Mouse (Mus musculus): ENCODE data around the gene Tnnt2.

The Tnnt2 gene

DNA sequence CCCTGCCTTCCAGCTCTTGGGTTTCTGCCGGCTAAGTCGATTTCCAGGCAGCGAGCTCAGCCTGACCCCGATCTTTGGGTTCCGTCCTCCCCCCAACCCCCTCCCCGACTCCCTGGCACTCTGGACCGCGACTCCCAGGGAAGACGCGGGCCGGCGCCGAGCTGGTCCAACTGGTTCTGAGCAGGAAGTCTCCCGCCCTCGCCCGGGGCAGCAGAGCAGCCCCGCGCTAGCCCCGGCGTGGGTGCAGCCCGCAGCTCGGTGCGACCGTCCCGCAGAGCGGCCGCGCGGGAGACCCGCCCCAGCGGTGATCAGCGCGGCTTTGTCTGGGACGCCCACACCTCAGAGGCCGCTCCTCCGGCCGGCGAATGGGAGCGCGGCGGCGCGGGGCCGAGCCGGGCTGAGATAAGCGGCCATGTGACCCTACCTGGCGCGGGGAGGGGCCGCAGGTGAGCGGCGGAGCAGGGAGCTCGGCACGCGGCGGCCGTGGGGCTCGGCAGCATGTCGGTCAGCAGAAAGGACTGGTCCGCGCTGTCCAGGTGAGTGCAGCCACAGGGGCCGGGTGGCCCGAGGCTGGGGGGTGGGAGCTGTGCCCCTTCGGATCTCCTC is 17.6 kb upstream of the Tnnt2 start, which contains the start of gene Lad1:
TSS of gene Lad1 (plus strand) at position 118 of the 606 bp plus-strand sequence.
- peak; percentile 47 for DNase-seq (ENCODE audit: low read depth)

- DNase-seq (ENCODE audit: low read depth), result no peak
Measured at GRCm38 (mm10) chr1:135820071-135820470, 16.1 kb upstream of the Tnnt2 start.

DNA sequence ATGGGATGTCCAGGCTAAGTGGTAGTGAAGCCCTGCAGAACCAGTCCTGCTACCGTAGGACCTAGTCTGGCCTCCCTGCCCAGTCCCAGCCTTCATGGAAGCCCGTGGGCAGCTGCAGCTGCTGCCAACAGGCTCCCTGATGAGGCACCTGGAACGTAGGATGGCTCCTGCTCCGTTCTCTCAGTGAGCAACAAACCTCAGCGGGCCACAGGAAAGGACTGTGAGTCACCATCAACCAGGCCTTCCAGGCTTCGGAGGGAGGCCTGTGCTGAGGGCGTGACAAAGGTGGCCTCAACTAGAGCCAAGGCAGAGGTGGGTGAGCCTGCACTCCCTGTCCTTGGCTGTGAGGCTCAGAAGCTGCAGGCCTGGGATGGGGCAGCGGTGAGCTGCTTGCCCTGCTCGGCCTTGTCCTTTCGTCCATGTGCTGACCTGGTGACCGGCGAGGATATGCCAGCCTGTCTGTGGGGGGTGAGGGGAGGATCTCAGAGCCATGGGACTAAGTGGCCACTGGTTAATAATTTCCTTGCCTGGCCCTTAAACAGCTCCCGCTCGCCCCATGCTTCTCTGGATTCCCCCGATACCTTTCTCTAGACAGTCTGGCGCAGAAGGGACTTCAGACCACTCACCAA is 15.3 kb upstream of the Tnnt2 start:
- no peak for DNase-seq (ENCODE audit: low read depth)

GRCm38 (mm10) chr1:135821780-135822179 is 14.4 kb upstream of the Tnnt2 start:
- DNase-seq (ENCODE audit: low read depth), result no peak

DNA sequence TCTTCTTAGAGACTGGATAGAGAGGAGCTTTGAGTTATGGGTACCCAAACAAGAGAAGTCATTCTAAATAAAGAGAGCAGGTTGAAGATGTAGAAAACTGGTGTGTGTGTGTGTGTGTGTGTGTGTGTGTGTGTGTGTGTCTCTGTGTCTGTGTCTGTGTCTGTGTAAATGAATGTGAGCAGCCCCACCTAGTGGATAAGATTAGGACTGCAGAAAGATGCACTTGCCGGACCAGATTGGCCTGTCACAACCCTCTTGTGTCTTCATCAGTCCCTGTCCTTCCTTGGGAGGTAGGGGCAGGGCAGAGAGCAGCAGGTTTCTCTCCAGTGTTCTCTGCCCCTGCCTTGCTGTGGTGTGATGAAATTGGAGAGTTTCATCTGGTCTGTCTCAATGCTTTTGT is 7.2 kb upstream of the Tnnt2 start:
- peak; percentile 88 for DNase-seq (ENCODE audit: low read depth)

DNA sequence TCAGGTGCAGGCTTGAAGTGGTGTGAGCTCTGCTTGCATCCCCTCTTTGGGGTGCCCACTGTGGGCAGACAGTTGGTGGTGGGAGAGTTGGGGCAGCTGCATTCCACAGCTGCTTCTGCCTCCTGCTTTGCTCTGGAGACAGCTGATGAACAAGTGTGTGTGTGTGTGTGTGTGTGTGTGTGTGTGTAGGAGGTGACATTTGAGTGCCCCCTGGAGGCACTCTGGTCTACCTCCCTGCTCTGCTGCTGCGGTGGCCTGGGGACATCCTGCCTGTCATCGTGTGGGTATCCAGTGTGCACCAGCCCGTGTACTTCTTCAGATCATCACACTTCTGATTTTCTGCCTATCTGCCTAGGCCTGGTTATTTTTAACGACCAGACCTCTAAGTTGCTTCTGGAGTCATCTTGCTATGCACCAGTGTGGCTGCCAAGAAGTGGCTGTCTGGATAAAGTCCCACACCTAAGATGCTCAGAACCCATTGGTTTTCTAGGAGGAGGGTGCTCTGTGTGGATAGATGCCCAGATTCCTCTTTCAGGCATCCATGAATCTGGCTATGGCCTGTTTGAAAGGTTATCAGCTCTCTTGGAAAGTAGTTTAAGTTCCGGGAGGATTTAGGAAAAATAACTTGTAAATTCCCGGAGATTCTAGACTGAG is 1.8 kb upstream of the Tnnt2 start:
- DNase-seq (ENCODE audit: low read depth), result no peak

- DNase-seq (ENCODE audit: low read depth), result no peak
Measured at GRCm38 (mm10) chr1:135834983-135835382, 1.2 kb upstream of the Tnnt2 start.

DNA sequence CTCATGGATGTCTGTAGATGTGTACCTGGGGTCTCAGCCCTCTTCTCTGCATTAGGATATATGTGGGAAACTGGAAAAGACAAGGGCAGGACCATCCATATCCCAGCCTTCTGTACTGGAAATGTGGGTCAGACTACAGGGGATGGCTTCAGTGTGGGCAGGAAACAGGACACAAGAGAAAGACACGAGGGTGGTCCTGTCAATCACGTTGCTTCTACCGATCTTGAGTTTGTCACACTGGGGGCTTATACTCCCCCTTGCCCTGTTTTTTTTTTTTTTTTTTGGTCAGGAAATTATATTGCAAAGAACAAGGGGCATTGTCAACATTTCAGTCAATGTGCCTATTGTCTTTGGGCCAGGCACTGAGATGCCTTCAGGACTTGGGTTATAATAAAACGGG is 2.5 kb downstream of the Tnnt2 start:
- no peak for DNase-seq (ENCODE audit: low read depth)

- no peak for DNase-seq (ENCODE audit: low read depth)
Measured at GRCm38 (mm10) chr1:135839065-135839464, 2.9 kb downstream of the Tnnt2 start.

DNA sequence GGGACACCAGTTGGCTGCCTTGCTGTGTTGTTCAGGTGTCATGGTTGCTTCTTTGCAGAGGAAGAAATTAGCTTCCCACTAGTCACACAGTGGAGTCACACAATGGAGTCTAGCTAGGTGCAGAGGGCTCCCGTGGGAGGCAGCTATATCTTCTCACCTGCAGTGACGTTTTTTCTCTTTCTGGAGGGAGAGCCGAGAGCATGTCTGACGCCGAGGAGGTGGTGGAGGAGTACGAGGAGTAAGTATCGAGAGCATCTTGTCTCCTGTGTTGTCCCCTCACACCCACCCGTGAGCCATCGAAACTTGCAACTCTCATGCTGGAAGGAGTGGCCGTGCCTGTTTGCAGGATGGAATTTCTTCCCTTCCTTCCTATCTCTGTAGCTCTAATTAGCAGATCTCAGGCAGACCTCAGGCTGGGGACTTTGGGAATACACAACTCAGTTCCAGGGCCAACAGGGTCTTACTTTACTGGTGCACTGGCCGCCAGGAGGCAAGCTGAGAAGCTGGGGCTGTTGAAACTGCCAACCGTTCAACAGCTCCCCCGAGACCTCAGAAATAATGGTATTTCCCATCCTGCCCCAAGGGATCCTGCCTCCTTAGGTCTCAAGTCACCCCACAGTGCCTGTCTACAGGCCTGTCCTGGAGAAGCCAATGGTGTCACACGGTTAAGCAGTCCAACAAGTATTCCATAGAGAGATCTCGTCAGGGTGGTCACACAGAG is 4.7 kb downstream of the Tnnt2 start:
- DNase-seq (ENCODE audit: low read depth), result no peak

- DNase-seq (ENCODE audit: low read depth), result no peak
Measured at GRCm38 (mm10) chr1:135843519-135844262, 7.5 kb downstream of the Tnnt2 start.

GRCm38 (mm10) chr1:135844481-135844880 is 8.3 kb downstream of the Tnnt2 start:
- no peak for DNase-seq (ENCODE audit: low read depth)

- DNase-seq (ENCODE audit: low read depth), result no peak
Measured at GRCm38 (mm10) chr1:135846632-135847031, 10.5 kb downstream of the Tnnt2 start.

- peak; percentile 72 for DNase-seq (ENCODE audit: low read depth)
Measured at GRCm38 (mm10) chr1:135847139-135847562, 11.0 kb downstream of the Tnnt2 start.

DNA sequence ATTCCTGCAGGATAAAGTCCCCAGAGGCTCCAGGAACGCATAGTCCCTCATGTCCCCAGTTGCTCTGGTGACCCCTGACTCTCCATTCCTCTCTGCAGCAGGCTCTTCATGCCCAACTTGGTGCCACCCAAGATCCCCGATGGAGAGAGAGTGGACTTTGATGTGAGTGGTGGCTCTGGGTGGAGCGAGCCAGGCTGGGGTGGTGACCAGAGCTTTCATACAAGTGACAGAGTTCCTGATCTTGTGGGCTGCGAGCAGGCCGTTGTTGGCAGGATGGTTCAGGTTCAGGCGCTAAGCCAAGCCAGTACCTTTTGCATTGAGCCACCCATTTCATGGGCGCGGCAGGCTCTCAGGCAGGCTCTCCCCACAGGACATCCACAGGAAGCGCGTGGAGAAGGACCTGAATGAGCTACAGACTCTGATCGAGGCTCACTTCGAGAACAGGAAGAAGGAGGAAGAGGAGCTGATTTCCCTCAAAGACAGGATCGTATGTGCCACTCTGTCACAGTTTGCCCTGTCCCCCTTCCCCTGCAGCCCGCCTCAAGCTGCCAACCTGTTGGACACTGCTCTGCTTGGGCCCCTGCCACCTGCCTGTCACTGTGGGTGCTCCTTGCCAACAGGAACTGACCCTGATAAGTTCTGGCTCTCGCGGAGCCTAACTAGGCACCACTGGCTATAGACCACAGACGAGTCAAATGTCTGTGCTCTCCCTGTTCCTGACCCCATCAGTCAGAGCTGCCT is 11.6 kb downstream of the Tnnt2 start:
- DNase-seq (ENCODE audit: low read depth), result no peak

DNA sequence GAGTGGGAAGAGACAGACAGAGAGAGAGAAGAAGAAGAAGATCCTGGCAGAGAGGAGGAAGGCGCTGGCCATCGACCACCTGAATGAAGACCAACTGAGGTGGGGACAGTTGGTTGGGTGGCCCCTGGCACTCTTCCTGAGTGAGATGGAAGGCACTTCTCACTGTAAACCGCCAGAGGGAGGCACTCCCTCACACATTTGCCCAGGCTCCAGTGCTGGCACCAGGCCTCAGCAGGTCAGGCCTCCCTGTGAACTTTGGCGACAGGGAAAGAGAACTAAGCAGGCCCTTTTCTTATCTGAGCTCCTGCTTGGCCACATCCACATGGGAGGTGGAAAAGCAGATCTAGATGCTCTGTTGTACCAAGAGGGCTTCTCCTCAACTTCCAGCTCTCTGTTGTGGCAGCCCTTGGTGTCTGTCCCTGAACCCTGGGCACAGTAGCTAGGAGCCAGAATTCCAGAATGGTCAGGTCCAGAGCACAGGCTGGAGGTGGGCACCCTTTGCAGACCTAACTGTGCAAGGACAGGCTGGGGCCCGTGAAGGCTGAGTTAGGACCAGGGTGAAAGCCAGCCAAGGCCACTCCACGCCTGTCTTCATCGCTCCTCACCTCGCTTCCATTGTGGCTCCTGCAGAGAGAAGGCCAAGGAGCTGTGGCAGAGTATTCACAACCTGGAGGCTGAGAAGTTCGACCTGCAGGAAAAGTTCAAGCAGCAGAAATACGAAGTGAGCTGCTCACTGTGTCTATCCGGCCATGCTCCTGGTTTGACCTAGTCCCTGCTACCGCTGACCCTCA is 14.8 kb downstream of the Tnnt2 start:
- DNase-seq (ENCODE audit: low read depth), result no peak

DNA sequence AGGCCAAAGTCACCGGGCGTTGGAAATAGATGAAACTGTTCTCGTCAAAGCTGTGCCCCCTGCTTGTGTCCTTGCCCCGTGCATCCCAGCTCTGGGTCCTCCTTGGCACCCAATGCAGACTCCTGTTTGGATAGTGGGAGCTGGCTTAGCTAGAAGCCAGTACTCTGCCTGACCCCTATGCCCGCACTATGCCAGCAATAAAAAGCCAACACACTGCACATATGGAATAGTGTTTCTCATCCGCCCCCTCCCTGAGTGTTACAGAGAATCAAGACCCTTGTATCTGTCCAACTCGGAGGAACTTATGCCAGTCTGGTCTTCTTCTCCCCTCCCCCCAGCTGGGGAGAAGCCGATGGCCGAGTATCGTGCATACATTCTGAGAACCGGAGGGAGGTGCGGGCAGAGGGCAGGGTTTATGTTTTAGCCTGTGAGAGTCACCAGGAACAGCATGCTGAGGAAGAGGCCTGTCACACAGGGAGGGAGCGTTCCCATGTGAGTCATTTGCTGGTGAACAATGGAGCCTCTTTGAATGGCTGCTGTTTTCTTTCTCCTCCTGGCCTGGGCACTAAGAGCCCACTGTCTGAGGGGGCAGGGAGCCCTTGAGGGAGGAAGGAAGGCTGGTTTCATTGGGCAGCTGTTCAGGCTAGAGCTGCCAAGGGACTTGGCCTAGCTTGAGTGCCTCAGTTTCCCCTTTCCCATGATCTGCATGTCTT is 16.0 kb downstream of the Tnnt2 start:
- DNase-seq (ENCODE audit: low read depth), result no peak

GRCm38 (mm10) chr1:135853200-135853599 is 17.0 kb downstream of the Tnnt2 start:
- DNase-seq (ENCODE audit: low read depth), result no peak

- DNase-seq (ENCODE audit: low read depth), result no peak
Measured at GRCm38 (mm10) chr1:135854591-135855343, 18.6 kb downstream of the Tnnt2 start.

Measured in naive thymus-derived CD4-positive, alpha-beta T cell, adult 2 months (primary cell).